Mouse (Mus musculus) heart, embryonic 13.5 days (tissue): ENCODE data around the gene Skp1a. TPM values are rescaled to one million over a fixed set of nuclear protein-coding genes. Genes with fewer than 3 reads are reported as not detected.

Source experiments
- ATAC-seq: fragments of 200-750 bp; cut with Nextera tagmentation; 2 replicates; pipeline ENCODE4 v1.8.0; 2017; ENCODE audit warnings: moderate TSS enrichment; ENCODE audit not compliant: insufficient number of reproducible peaks, low FRiP score, low TSS enrichment; ENCODE audit errors: extremely low read depth
- H3K27ac ChIP-seq: fragments of 300-500 bp; sonication (generic); replicated peaks from 2 replicates; pipeline ENCODE4 v1.5.1; 2015; ENCODE audit warnings: moderate library complexity, mild to moderate bottlenecking, inconsistent platforms
- H3K27me3 ChIP-seq: fragments of 300-500 bp; sonication (generic); replicated peaks from 2 replicates; pipeline ENCODE4 v1.6.1; 2015; ENCODE audit warnings: mild to moderate bottlenecking, inconsistent platforms
- H3K36me3 ChIP-seq: fragments of 300-500 bp; sonication (generic); 2 replicates; pipeline ENCODE4 v1.6.1; 2015; ENCODE audit warnings: mild to moderate bottlenecking, inconsistent platforms
- H3K4me1 ChIP-seq: fragments of 300-500 bp; sonication (generic); 2 replicates; pipeline ENCODE4 v1.6.1; 2015; ENCODE audit warnings: inconsistent platforms
- H3K4me2 ChIP-seq: fragments of 300-500 bp; sonication (generic); 2 replicates; pipeline ENCODE4 v1.6.1; 2015; ENCODE audit warnings: inconsistent platforms, mild to moderate bottlenecking, moderate library complexity
- H3K4me3 ChIP-seq: fragments of 300-500 bp; sonication (generic); 2 replicates; pipeline ENCODE4 v1.5.1; 2015; ENCODE audit warnings: moderate library complexity, mild to moderate bottlenecking, inconsistent platforms
- H3K9ac ChIP-seq: fragments of 300-500 bp; sonication (generic); 2 replicates; pipeline ENCODE4 v1.6.1; 2015; ENCODE audit warnings: inconsistent platforms, mild to moderate bottlenecking, moderate library complexity
- H3K9me3 ChIP-seq: fragments of 300-500 bp; sonication (generic); 2 replicates; pipeline ENCODE4 v1.6.1; 2016; ENCODE audit warnings: inconsistent platforms
- WGBS: fragments of 180-500 bp; shearing (Covaris S2); methylation state at CpG from one replicate; pipeline ENCODE4 v1.1.7; 2015; ENCODE audit warnings: mixed read lengths; 5-methylcytosine and 5-hydroxymethylcytosine counted together
- polyA plus RNA-seq: library from polyadenylated mRNA; unstranded; fragments of >200 nt; fragmentation: Nextera tagmentation; extraction: Ambion mirVana; gene quantifications from 2 replicates; pipeline ENCODE4 v1.2.1, GENCODE M21; 2015

The Skp1a gene
- polyA plus RNA-seq, 1 experiment from 2014 or later, result 467 TPM

GRCm38 (mm10) chr11:52257376-52257775 lies 25.6 kb downstream of the Skp1a start:
- H3K36me3 ChIP-seq, result peaks cover 17% of the 10 kb centered on the region; the same call in 1 of the 2 replicates

GRCm38 (mm10) chr11:52258711-52259110 lies 26.9 kb downstream of the Skp1a start:
- Histone ChIP-seq H3K9me3 (no peaks in the 10 kb centered on the region), H3K27me3 (no peaks in the 10 kb centered on the region), H3K4me1 (peaks cover 11% of the 10 kb centered on the region; the same call in 1 of the 2 replicates), H3K4me3 (no peak overlapping the region), H3K4me2 (no peak overlapping the region), H3K27ac (no peak overlapping the region), H3K36me3 (peaks cover 17% of the 10 kb centered on the region; the same call in 1 of the 2 replicates), H3K9ac (no peak overlapping the region)
- WGBS, result 50% methylated on average over 5 of the region's 5 CpGs
- no peak for ATAC-seq

More at GRCm38 (mm10) chr11:52257376-52257775, 25.6 kb downstream of the Skp1a start:
- no peak overlapping the region for H3K4me2 ChIP-seq
- H3K9me3 ChIP-seq, result no peaks in the 10 kb centered on the region
- H3K27me3 ChIP-seq, result no peaks in the 10 kb centered on the region
- H3K4me1 ChIP-seq, result peaks cover 11% of the 10 kb centered on the region; the same call in 1 of the 2 replicates
- whole genome bisulfite sequencing, result 81% methylated on average over 3 of the region's 3 CpGs
- H3K9ac ChIP-seq, result no peak overlapping the region
- ATAC-seq, result no peak
- H3K4me3 ChIP-seq, result no peak overlapping the region
- H3K27ac ChIP-seq, result no peak overlapping the region

GRCm38 (mm10) chr11:52260878-52261277 lies 29.1 kb downstream of the Skp1a start:
- Histone ChIP-seq H3K4me3 (no peak overlapping the region), H3K27ac (no peak overlapping the region), H3K9ac (no peak overlapping the region), H3K36me3 (peaks cover 17% of the 10 kb centered on the region; the same call in 1 of the 2 replicates), H3K9me3 (no peaks in the 10 kb centered on the region), H3K27me3 (no peaks in the 10 kb centered on the region), H3K4me1 (peaks cover 13% of the 10 kb centered on the region), H3K4me2 (no peak overlapping the region)
- WGBS, result 70% methylated on average over 4 of the region's 4 CpGs
- ATAC-seq, result no peak

- ATAC-seq, result no peak
- Histone ChIP-seq H3K27me3 (no peaks in the 10 kb centered on the region), H3K4me3 (no peak overlapping the region), H3K36me3 (0 out of 2 replicates have a peak, but pooled peaks cover 13% of the 10 kb centered on the region), H3K4me2 (no peak overlapping the region), H3K4me1 (peaks cover 19% of the 10 kb centered on the region), H3K9me3 (no peaks in the 10 kb centered on the region), H3K27ac (no peak overlapping the region), H3K9ac (no peak overlapping the region)
- WGBS, result 33% methylated on average over 5 of the region's 5 CpGs
Observed at GRCm38 (mm10) chr11:52261937-52262336, 30.1 kb downstream of the Skp1a start.

GRCm38 (mm10) chr11:52262338-52262737 lies 30.5 kb downstream of the Skp1a start:
- Histone ChIP-seq H3K9ac (no peak overlapping the region), H3K4me1 (peaks cover 20% of the 10 kb centered on the region), H3K9me3 (no peaks in the 10 kb centered on the region), H3K4me3 (no peak overlapping the region), H3K27me3 (no peaks in the 10 kb centered on the region), H3K36me3 (0 out of 2 replicates have a peak, but pooled peaks cover 10% of the 10 kb centered on the region), H3K4me2 (no peak overlapping the region), H3K27ac (no peak overlapping the region)
- 82% methylated on average over 11 of the region's 11 CpGs for WGBS
- no peak for ATAC-seq

GRCm38 (mm10) chr11:52264871-52265270 lies 33.1 kb downstream of the Skp1a start:
- no peak overlapping the region for H3K4me2 ChIP-seq
- H3K36me3 ChIP-seq, result 0 out of 2 replicates have a peak, but pooled peaks cover under 1% of the 10 kb centered on the region
- H3K9me3 ChIP-seq, result no peaks in the 10 kb centered on the region
- H3K9ac ChIP-seq, result 0 out of 2 replicates have a peak overlapping the region, but pooled peaks have one; percentile 8
- no peak overlapping the region for H3K4me3 ChIP-seq
- peaks cover 44% of the 10 kb centered on the region for H3K4me1 ChIP-seq
- H3K27me3 ChIP-seq, result no peaks in the 10 kb centered on the region
- ATAC-seq, result no peak
- 77% methylated on average over 7 of the region's 7 CpGs for WGBS
- no peak overlapping the region for H3K27ac ChIP-seq

- Histone ChIP-seq H3K4me2 (peak overlapping the region; percentile 32), H3K9me3 (no peaks in the 10 kb centered on the region), H3K27ac (peak overlapping the region; percentile 38; the same call in 1 of the 2 replicates), H3K4me3 (no peak overlapping the region), H3K9ac (peak overlapping the region; percentile 48), H3K36me3 (no peaks in the 10 kb centered on the region), H3K4me1 (peaks cover 44% of the 10 kb centered on the region), H3K27me3 (no peaks in the 10 kb centered on the region)
- ATAC-seq, result no peak
- WGBS, result 27% methylated on average over 12 of the region's 12 CpGs
Observed at GRCm38 (mm10) chr11:52265616-52266307, 34.0 kb downstream of the Skp1a start.

GRCm38 (mm10) chr11:52267271-52267670 lies 35.5 kb downstream of the Skp1a start:
- no peak for ATAC-seq
- H3K27ac ChIP-seq, result no peak overlapping the region
- H3K4me1 ChIP-seq, result peaks cover 50% of the 10 kb centered on the region
- no peak overlapping the region for H3K4me3 ChIP-seq
- H3K9me3 ChIP-seq, result no peaks in the 10 kb centered on the region
- H3K4me2 ChIP-seq, result no peak overlapping the region
- H3K9ac ChIP-seq, result no peak overlapping the region
- no peaks in the 10 kb centered on the region for H3K27me3 ChIP-seq
- 82% methylated on average over 5 of the region's 5 CpGs for WGBS
- no peaks in the 10 kb centered on the region for H3K36me3 ChIP-seq

GRCm38 (mm10) chr11:52268104-52268835 lies 36.5 kb downstream of the Skp1a start:
- Histone ChIP-seq H3K9ac (no peak overlapping the region), H3K4me1 (peaks cover 60% of the 10 kb centered on the region), H3K27ac (0 out of 2 replicates have a peak overlapping the region, but pooled peaks have one; percentile 20), H3K4me3 (no peak overlapping the region), H3K27me3 (no peaks in the 10 kb centered on the region), H3K4me2 (no peak overlapping the region), H3K36me3 (no peaks in the 10 kb centered on the region), H3K9me3 (no peaks in the 10 kb centered on the region)
- 0 out of 2 replicates have a peak, but pooled peaks have one; percentile 12 for ATAC-seq
- 41% methylated on average over 7 of the region's 7 CpGs for WGBS

- H3K4me3 ChIP-seq, result no peak overlapping the region
- H3K27me3 ChIP-seq, result no peaks in the 10 kb centered on the region
- WGBS, result 78% methylated on average over 6 of the region's 6 CpGs
- no peak overlapping the region for H3K9ac ChIP-seq
- no peaks in the 10 kb centered on the region for H3K9me3 ChIP-seq
- no peak overlapping the region for H3K27ac ChIP-seq
- peaks cover 70% of the 10 kb centered on the region for H3K4me1 ChIP-seq
- no peaks in the 10 kb centered on the region for H3K36me3 ChIP-seq
- no peak for ATAC-seq
- no peak overlapping the region for H3K4me2 ChIP-seq
Observed at GRCm38 (mm10) chr11:52269841-52270240, 38.0 kb downstream of the Skp1a start.

GRCm38 (mm10) chr11:52271765-52272495 lies 40.1 kb downstream of the Skp1a start:
- Histone ChIP-seq H3K9me3 (no peaks in the 10 kb centered on the region), H3K4me2 (no peak overlapping the region), H3K36me3 (no peaks in the 10 kb centered on the region), H3K9ac (peak overlapping the region; percentile 48; the same call in 1 of the 2 replicates), H3K4me3 (no peak overlapping the region), H3K4me1 (peaks cover 62% of the 10 kb centered on the region), H3K27me3 (no peaks in the 10 kb centered on the region), H3K27ac (no peak overlapping the region)
- 77% methylated on average over 8 of the region's 8 CpGs for WGBS
- no peak for ATAC-seq
